8 mouse cellular contexts compared by ENCODE assay signal in genomic region chr10:24317126-24317836, GRCm38 (mm10).
DNase-seq lines count a peak whose midpoint lies in the region; TF ChIP-seq lines count a peak whose summit lies in the region.

No protein-coding gene starts in this region.

- H3K9me3 ChIP-seq in ES-Bruce4 (replicated peaks; ENCODE audit: control insufficient read depth, insufficient read depth, low read length, poor library complexity, severe bottlenecking): no peaks in the 10 kb centered on the region

- peaks cover 1% of the 10 kb centered on the region for H3K4me1 ChIP-seq in ES-Bruce4 (ENCODE audit: control insufficient read depth, insufficient read depth, low read length)
- no peaks in the 10 kb centered on the region for H3K4me1 ChIP-seq in kidney, adult 2 months (ENCODE audit: control insufficient read depth, insufficient read depth, low read length)

- 20% methylated on average over 19 of the region's 19 CpGs for WGBS in kidney, adult 2 months

- no peak for TF ChIP-seq EP300 in ES-Bruce4 (IDR thresholded peaks at IDR 0.05; ENCODE audit: insufficient read depth, low read depth, low read length)

- H3K9ac ChIP-seq in ES-Bruce4 (ENCODE audit: low read depth, poor library complexity, severe bottlenecking): 0 out of 2 replicates have a peak overlapping the region, but pooled peaks have one; percentile 33

- peak; percentile 33 to 49 for DNase-seq in adrenal gland, adult 18-20 months (ENCODE audit: low spot score in 2 of 2)
- peak; percentile 22 to 40 for DNase-seq in frontal cortex, postnatal 10 days (ENCODE audit: low spot score in 2 of 2)
- DNase-seq in kidney, adult 2 months: peak; percentile 87
- DNase-seq in left cerebral cortex, postnatal 4 days: peak; percentile 69
- peak; percentile 63 for DNase-seq in ovary, postnatal 36 days (ENCODE audit: low spot score)
- no peak for DNase-seq in thymus, postnatal 4 days
- DNase-seq in spleen, adult 12 weeks (ENCODE audit: low spot score): no peak

- no peak overlapping the region for H3K4me3 ChIP-seq in ES-Bruce4 (ENCODE audit: low read depth, low read length)
- H3K4me3 ChIP-seq in kidney, adult 2 months (ENCODE audit: insufficient read depth, low read depth, low read length): no peak overlapping the region

- TF ChIP-seq CTCF in ES-Bruce4 (IDR thresholded peaks at IDR 0.05; ENCODE audit: low read depth, low read length): no peak
- TF ChIP-seq CTCF in kidney, adult 2 months (conservative IDR thresholded peaks at IDR 0.05; ENCODE audit: insufficient read depth, insufficient read length, low read depth, low read length): no peak

- TF ChIP-seq POLR2A in ES-Bruce4 (IDR thresholded peaks at IDR 0.05; ENCODE audit: insufficient read depth, low read length): no peak
- no peak for TF ChIP-seq POLR2A in kidney, adult 2 months (IDR thresholded peaks at IDR 0.05; ENCODE audit: low read depth, low read length)

- H3K27ac ChIP-seq in ES-Bruce4 (ENCODE audit: insufficient read depth, low read length): no peak overlapping the region
- H3K27ac ChIP-seq in kidney, adult 2 months (ENCODE audit: insufficient read depth, low read depth, low read length): peak overlapping the region; percentile 9; the same call in 1 of the 2 replicates

- intact Hi-C loops in left cerebral cortex, postnatal 4 days (cut with DNase I): no loop called here

- H3K27me3 ChIP-seq in ES-Bruce4 (ENCODE audit: control insufficient read depth, insufficient read depth, low read length, poor library complexity, severe bottlenecking): no peaks in the 10 kb centered on the region
- no peaks in the 10 kb centered on the region; the same call in 1 of the 2 replicates for H3K27me3 ChIP-seq in kidney, adult 2 months (replicated peaks; ENCODE audit: control insufficient read depth, insufficient read depth, low read length)

- no peaks in the 10 kb centered on the region for H3K36me3 ChIP-seq in ES-Bruce4 (ENCODE audit: control insufficient read depth, insufficient read depth, low read length, poor library complexity, severe bottlenecking)
- no peaks in the 10 kb centered on the region for H3K36me3 ChIP-seq in kidney, adult 2 months (ENCODE audit: control insufficient read depth, insufficient read depth, low read length)

Comparison
In these comparisons a context has a peak if more than half of its experiments do, and no peak if none do; other contexts are left out.
1. DNase-seq: peak in adrenal gland, adult 18-20 months (2 of 2), frontal cortex, postnatal 10 days (2 of 2), kidney, adult 2 months (single experiment), left cerebral cortex, postnatal 4 days (single experiment) and ovary, postnatal 36 days (single experiment); none in thymus, postnatal 4 days (single experiment) and spleen, adult 12 weeks (single experiment).